Mouse (Mus musculus) splenic B cell, adult 2 months (primary cell): ENCODE data around the gene Rflnb.

Experiments
- DNase-seq: peaks from one replicate; pipeline ENCODE4 v3.0.0-alpha.2; 2011; ENCODE audit warnings: low read depth, low spot score
- H3K27me3 ChIP-seq: 2 replicates; pipeline ENCODE4 v1.6.1; 2012; ENCODE audit warnings: mild to moderate bottlenecking, low read length, moderate library complexity, mixed read lengths; ENCODE audit not compliant: control insufficient read depth, poor library complexity, insufficient read depth, severe bottlenecking
- H3K36me3 ChIP-seq: 2 replicates; pipeline ENCODE4 v1.6.1; 2012; ENCODE audit warnings: mild to moderate bottlenecking, low read length, moderate library complexity, mixed read lengths; ENCODE audit not compliant: control insufficient read depth, poor library complexity, insufficient read depth, severe bottlenecking

Rflnb gene

GRCm38 (mm10) chr11:75985948-75986347 lies 41.6 kb downstream of the Rflnb start:
- no peaks in the 10 kb centered on the region for H3K36me3 ChIP-seq
- DNase-seq, result no peak
- no peaks in the 10 kb centered on the region for H3K27me3 ChIP-seq

GRCm38 (mm10) chr11:75984581-75984980 lies 43.0 kb downstream of the Rflnb start:
- Histone ChIP-seq H3K27me3 (no peaks in the 10 kb centered on the region), H3K36me3 (no peaks in the 10 kb centered on the region)
- peak; percentile 50 for DNase-seq

DNA sequence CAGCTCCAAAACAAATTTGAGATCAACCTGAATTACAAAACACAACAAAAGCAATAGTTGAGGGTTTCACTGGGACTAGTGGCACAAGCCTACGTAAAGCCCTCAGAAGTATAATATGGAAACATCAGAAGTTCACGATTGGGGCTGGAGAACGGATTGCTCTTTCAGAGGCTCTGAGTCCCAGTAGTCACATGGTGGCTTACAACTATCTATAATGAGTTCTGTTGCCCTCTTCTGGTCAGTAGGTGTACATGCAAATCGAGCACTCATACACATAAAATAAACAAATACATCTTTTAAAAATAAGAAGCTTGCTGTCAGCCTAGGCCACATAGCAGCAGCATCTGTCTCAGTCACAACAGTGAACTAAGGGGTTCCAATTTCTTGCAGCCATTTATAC lies 44.4 kb downstream of the Rflnb start:
- Histone ChIP-seq H3K27me3 (no peaks in the 10 kb centered on the region), H3K36me3 (no peaks in the 10 kb centered on the region)
- peak; percentile 67 for DNase-seq

- no peaks in the 10 kb centered on the region for H3K27me3 ChIP-seq
- no peaks in the 10 kb centered on the region for H3K36me3 ChIP-seq
- DNase-seq, result no peak
Observed at GRCm38 (mm10) chr11:75980413-75980812, 47.2 kb downstream of the Rflnb start.

DNA sequence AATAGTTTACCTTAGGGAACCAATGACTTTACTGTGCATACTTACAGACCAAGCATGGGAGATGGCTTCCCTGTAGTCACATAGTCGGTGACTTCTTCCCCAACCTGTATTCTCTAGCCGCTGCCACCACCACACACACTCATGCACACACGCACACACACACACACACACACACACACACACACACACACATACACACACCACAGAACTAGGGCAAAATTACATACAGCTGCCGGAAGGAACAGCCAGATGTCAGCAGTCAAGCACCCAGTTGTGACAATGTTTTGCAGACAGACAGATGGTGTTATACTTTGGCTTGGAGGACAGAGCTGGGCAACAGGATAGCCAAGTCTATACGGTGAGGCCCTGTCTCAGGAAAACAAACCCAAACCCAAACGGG lies 49.5 kb downstream of the Rflnb start:
- peak; percentile 63 for DNase-seq
- H3K36me3 ChIP-seq, result no peaks in the 10 kb centered on the region
- H3K27me3 ChIP-seq, result no peaks in the 10 kb centered on the region

GRCm38 (mm10) chr11:75976748-75977147 lies 50.8 kb downstream of the Rflnb start:
- Histone ChIP-seq H3K27me3 (no peaks in the 10 kb centered on the region), H3K36me3 (no peaks in the 10 kb centered on the region)
- peak; percentile 81 for DNase-seq

DNA sequence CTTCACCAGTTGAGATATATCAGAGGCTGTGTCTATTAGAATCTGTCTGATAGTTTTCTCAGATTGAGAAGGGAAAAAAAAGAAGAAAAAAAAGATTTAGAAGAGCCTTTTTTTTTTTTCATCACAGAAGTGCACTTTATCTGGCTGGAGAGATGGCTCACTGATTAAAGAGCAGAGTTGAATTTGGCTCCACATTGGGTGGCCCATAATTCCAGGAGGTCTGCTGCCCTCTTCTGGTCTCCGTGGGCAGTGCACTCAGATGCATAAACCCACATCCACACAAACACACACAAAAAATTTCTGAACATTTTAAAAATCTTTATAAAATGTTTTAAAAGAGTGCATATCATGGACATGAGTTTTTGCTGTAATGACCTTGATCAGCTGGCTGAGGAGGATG lies 53.6 kb downstream of the Rflnb start:
- Histone ChIP-seq H3K36me3 (no peaks in the 10 kb centered on the region), H3K27me3 (no peaks in the 10 kb centered on the region)
- peak; percentile 42 for DNase-seq

DNA sequence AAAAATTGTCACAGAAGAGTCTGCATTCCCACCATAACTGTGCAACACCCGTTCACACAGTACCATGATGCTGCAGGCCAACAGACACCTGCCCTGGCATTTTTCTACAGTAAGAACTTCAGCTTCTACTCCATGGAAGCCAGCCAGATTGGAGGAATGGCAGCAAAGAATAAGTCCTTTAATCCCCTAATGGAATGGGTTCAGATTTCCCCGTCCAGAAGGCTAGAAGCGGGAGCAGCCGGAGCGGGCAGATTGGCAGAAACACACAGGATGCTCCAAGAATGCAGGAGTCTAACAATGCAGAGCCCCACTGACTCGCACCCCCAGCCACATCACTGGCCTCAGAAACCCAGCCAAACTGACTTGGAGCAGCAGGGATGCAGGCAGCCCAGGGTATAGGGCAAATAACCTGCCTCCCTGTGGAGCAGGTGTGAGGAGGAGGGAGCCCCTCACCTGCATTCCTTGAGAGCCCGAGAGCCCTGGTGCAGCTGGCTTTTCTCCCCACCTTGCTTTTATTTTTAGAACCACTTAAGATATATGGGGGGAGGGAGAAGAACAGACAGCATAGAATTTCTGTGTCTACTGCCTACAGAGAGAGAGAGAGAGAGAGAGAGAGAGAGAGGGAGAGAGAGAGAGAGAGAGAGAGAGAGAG lies 54.5 kb downstream of the Rflnb start:
- DNase-seq, result no peak
- H3K27me3 ChIP-seq, result no peaks in the 10 kb centered on the region
- no peaks in the 10 kb centered on the region for H3K36me3 ChIP-seq

DNA sequence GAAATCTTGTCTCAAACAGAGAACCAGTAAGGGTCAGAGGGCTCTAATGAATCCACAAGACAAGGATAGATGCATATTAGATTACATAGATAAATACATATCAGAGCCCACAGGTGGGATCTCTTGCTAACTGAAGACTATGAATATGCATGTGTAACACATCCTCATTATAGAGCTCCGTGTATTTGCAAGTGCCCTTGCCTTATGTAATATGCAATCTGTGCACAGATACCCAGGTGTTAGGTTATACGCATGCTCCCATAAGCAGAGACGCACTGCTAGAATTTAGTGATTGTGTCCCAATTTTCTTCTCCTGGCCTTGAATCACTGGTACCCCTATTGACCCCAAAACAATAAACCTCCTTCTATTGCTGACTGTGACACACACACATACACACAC lies 55.4 kb downstream of the Rflnb start:
- H3K36me3 ChIP-seq, result no peaks in the 10 kb centered on the region
- no peak for DNase-seq
- no peaks in the 10 kb centered on the region for H3K27me3 ChIP-seq

DNA sequence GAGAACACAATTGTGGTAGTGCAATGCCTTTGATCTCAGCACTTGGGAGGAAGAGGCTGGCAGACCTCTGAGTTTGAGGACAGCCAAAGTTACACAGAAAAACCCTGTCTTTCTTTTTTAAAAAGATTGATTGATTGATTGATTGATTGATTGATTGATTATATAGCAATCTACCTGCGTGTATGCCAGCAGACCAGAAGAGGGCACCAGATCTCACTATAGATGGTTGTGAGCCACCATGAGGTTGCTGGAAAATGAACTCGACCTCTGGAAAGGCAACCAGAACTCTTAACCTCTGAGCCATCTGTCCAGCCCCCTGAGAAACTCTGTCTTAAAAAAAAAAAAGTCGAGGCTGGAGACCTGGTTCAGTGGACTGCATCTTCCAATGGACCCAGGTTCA lies 57.0 kb downstream of the Rflnb start:
- no peaks in the 10 kb centered on the region for H3K27me3 ChIP-seq
- DNase-seq, result peak; percentile 37
- H3K36me3 ChIP-seq, result no peaks in the 10 kb centered on the region
